Mouse (Mus musculus) right cerebral cortex, adult 2 months (tissue): Measurements from ENCODE around the gene Otub1.

ENCODE experiments used
- DNase-seq, 2 experiments: peaks; one replicate each; pipeline ENCODE4 v3.0.0; 2021 to 2022; ENCODE audit warnings: low spot score in 2 of 2

Otub1 gene

GRCm38 (mm10) chr19:7177804-7178511 lies 28.2 kb downstream of the Otub1 start:
- no peak for DNase-seq

GRCm38 (mm10) chr19:7176041-7176696 lies 29.9 kb downstream of the Otub1 start:
- no peak for DNase-seq

DNA sequence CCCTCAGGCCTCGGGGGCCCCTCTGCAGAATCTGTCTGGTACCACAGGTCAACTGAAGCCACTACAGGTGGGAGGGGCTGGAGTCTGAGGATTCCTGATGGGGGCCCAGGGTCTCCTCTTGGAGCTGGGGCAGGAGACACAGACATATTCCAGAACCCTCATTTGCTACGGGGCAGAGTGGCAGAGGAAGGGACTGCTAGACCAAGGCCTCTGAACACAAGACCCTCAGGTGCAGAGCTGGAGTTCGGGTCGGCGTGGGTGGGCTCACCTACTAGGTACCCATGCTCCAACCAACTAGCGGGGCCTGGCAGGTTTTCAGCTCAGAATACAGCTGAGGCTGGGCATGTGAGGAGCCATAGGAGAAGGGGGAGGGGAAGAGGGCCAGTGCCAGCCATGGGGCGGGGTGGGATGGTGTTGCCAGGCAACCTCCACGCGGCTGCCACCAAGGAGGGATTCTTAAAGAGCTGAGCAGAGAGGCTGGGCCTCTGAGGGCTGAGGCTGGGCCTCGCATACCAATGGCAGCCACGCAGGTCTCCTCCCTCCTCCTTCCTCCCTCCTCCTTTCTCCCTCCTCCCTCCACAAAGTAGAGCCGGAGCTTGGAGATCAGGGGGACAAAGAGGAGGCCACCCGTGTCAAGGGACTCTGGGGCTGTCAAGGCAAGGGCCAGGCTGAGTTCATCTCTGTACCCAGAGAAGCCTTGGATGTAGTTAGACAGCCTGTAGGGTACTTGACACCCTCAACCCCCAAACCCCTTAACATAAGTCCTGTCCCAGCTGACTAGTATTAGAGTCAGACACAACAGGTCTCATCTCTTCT lies 33.9 kb downstream of the Otub1 start:
- DNase-seq, result peak; percentile 61 to 68

DNA sequence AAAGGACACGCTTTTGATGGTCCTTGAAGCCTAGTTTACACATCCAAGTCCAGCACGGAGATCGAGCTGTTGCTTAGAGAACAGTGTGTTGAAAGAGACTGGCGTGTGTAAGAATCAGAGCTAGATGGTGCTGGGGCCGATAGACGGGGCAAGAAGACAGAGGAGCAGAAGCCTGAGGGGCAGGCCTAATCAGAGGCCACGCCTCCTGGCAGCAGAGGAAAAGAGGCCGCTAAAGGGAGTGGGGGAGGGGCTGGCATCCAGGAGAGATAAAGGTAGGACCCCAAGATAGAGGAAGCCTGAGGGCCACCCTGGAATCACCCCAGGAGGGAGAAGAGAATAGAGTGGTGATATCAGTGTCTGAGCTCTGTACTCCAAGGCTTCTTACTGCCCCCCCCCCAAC lies 34.7 kb downstream of the Otub1 start:
- no peak for DNase-seq

- no peak for DNase-seq
Measured at GRCm38 (mm10) chr19:7170916-7171315, 35.2 kb downstream of the Otub1 start.

- DNase-seq, result no peak
Measured at GRCm38 (mm10) chr19:7168423-7168822, 37.7 kb downstream of the Otub1 start.

- DNase-seq, result no peak
Measured at GRCm38 (mm10) chr19:7166767-7167166, 39.3 kb downstream of the Otub1 start.

- no peak for DNase-seq
Measured at GRCm38 (mm10) chr19:7166200-7166711, 39.9 kb downstream of the Otub1 start.

DNA sequence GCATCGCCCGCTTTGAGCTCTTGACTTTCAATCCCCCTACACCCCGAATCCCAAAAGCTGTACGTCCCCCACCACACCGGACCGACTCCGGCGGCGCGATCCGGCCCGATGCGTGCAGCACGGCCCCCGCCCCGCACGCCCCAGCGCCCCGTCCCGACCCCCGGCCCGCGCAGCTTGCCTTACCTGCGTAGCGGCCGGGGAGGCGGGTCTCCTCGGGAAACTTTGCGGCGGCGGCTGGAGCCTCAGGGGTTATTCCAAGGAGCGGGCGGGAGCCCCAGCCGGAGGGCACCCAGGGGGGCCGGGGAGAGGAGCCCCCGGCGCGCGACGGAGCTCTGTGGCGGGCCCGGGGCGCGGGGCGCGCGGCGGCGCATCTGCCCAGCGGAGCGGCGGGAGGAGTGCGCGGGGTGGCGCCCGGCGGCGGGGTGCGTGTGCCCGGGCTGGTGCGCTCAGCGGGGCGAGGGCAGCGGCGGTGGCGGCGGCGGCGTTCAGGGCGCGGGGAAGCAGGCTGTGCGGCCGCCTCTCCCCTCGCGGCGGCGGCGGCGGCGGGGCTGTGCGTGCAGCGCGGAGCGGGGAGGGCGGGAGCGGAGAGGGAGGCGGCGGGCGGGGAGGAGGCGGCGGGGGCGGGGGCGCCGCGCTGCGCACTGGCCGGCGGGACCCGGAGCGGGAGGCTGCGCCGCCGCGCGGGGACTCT lies 40.5 kb downstream of the Otub1 start:
- DNase-seq, result no peak

GRCm38 (mm10) chr19:7164820-7165323 lies 41.2 kb downstream of the Otub1 start:
- DNase-seq, result peak; percentile 56 to 64

GRCm38 (mm10) chr19:7164238-7164637 lies 41.9 kb downstream of the Otub1 start:
- peak in 1 of 2 experiments; percentile 57 for DNase-seq

DNA sequence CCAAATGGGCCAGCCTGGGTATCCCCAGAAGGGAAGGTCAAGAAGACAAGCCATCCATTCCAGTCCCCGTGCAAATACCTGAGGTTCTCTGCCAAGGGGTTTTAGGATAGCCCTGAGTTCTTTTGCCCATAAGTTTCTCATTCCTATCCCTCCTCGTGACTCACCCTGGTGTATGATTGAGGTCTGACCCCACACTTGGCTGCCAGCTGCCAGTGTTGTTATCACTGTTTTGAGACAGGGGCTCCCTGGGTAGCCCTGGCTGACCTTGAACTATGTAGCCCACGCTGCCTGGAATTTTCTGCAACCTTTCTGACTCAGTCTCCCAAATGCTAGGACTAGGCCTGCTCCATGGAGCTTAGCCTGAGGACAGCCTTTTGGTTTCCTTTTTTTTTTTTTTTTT lies 45.1 kb downstream of the Otub1 start:
- DNase-seq, result no peak

GRCm38 (mm10) chr19:7160151-7160906 lies 45.8 kb downstream of the Otub1 start:
- DNase-seq, result no peak

GRCm38 (mm10) chr19:7157734-7158133 lies 48.4 kb downstream of the Otub1 start:
- no peak for DNase-seq

DNA sequence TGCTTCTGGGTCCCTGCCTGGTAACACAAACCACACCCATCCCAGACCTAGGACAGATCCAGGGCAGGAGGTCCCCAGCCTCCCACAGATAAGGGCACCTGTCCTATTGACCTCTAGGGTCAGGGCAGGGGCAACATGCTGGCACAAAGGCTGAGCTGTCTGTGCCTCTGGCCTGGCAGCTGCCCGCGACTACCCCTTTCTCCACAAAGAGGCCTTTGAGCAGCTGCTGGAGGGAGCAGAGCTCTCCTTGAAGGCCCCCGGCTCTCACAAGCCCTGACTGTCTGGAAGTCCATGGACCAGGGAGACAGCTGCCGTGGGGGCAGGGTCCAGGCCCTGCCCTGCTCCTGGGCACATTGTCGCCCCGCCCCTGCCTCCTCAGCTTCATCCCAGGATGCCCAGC lies 50.9 kb downstream of the Otub1 start:
- no peak for DNase-seq

DNA sequence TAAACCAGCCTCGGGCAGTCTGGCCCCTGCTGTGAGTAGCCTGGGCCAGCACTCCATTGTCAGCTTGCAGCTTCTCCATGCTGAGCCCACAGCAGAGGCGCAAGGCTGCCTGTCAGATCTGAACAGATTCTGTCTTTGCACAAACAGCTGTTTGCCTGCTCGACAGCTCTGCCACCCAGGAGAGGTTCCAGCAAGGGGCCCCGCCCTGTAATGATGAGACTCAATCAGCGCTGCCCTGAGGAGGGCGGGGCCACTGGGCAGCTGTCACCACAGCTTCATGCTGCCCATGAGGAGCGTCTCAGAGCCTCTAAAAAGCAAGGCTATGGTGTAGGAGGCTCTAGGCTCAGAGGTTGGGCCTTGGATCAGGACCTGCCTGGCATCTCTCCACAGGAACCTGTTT lies 52.9 kb downstream of the Otub1 start:
- no peak for DNase-seq

- DNase-seq, result no peak
Measured at GRCm38 (mm10) chr19:7151927-7152653, 54.0 kb downstream of the Otub1 start.

DNA sequence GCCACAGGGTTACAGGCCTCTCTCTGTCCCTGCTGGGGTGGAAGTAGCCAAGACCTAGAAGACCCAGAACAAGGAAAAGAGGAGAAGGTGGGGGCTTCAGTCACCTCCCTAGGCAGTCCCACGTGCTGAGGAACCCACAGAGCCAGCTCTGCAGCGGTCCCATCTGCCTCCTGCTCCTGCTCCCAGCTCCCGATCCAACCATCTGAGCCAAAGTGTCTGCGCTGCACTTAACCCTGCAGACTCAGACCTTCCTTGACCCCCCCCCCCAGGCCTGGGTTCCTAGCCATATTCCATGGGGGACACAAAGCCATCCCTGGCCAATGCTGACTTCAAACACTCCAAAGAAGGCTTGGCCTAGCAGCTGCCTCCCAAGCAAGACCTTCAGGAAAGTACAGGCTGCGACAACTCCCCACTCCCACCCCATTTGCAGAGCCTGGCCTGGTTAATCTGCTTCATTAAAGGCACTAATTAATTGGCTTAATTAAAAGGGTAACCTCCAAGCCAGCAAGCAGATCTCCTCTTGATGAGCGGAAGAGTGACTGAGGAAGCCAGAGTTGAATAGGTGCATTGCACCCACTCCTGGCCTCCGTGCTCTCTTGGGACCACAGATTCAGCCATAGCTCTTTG lies 54.7 kb downstream of the Otub1 start:
- no peak for DNase-seq

- DNase-seq, result no peak
Measured at GRCm38 (mm10) chr19:7149158-7149685, 56.9 kb downstream of the Otub1 start.
